Mouse (Mus musculus): ENCODE results near the gene Ccrl2. TPM values are rescaled to one million over a fixed set of nuclear protein-coding genes. Genes with fewer than 3 reads are reported as not detected.

The Ccrl2 gene
- polyA plus RNA-seq, 1 experiment from 2014 or later: 5.2 TPM

DNA sequence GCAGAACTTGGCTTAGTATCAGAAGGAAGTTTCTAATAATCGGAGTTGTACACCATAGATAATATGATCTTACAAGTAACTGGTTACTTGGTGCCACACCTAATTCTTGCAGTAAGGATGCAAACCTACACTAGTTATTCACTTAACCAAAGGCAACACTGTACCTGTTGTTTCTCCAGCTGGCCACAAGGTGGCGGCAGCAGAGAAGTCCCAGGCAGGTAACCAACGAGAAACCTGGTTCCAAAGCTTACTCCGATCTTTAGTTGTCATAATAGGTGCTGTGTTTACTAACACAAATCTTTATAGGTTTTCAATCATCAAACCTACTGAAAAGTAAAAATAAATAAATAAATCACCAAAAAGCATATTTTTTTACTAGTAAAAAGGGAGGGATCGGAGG lies 35.8 kb upstream of the Ccrl2 start:
- Histone ChIP-seq H3K36me3 (ENCODE audit: control insufficient read depth, insufficient read depth, low read length) (no peaks in the 10 kb centered on the region), H3K27me3 (replicated peaks; ENCODE audit: control insufficient read depth, insufficient read depth, low read length) (peaks cover 4% of the 10 kb centered on the region; the same call in 1 of the 2 replicates), H3K4me3 (ENCODE audit: low read depth, low read length) (no peak overlapping the region), H3K4me1 (replicated peaks; ENCODE audit: control insufficient read depth, insufficient read depth, low read length) (0 out of 2 replicates have a peak, but pooled peaks cover 3% of the 10 kb centered on the region), H3K4me2 (no peak overlapping the region), H3K9ac (ENCODE audit: low read depth, low read length) (no peak overlapping the region), H3K9me3 (ENCODE audit: control insufficient read depth, low read length) (no peaks in the 10 kb centered on the region), H3K27ac (ENCODE audit: low read depth, low read length) (no peak overlapping the region)
- ATAC-seq (replicated peaks; ENCODE audit: low FRiP score) (no peak), DNase-seq (ENCODE audit: low spot score) (no peak)
- 29% methylated on average over 5 of the region's 5 CpGs for WGBS

DNA sequence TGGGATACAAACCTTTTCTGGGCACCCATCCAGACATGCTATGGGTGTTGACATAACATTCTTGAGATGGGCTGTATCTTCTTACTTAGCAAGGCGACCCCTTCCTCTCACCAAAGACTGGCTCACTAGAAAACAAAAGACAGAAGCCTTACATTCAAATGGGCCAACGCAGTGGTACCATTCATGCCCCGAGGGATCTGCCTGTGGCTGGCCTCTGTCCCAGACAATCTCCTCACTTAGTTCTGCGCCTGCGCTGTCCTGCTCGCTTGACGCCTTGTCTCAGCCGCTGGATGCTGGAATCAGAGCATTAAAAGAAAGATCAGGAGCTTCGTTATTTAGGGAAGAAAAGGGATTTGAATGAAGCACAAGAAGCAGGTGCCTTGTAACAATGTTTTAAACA lies 35.3 kb upstream of the Ccrl2 start:
- no peaks in the 10 kb centered on the region for H3K36me3 ChIP-seq (ENCODE audit: control insufficient read depth, insufficient read depth, low read length)
- 75% methylated on average over 9 of the region's 9 CpGs for WGBS
- ATAC-seq (replicated peaks; ENCODE audit: low FRiP score): no peak
- H3K9me3 ChIP-seq (ENCODE audit: control insufficient read depth, low read length): no peaks in the 10 kb centered on the region
- H3K9ac ChIP-seq (ENCODE audit: low read depth, low read length): no peak overlapping the region
- no peak overlapping the region for H3K27ac ChIP-seq (ENCODE audit: low read depth, low read length)
- DNase-seq (ENCODE audit: low spot score): no peak
- 0 out of 2 replicates have a peak, but pooled peaks cover 3% of the 10 kb centered on the region for H3K4me1 ChIP-seq (replicated peaks; ENCODE audit: control insufficient read depth, insufficient read depth, low read length)
- peaks cover 4% of the 10 kb centered on the region; the same call in 1 of the 2 replicates for H3K27me3 ChIP-seq (replicated peaks; ENCODE audit: control insufficient read depth, insufficient read depth, low read length)
- no peak overlapping the region for H3K4me3 ChIP-seq (ENCODE audit: low read depth, low read length)
- no peak overlapping the region for H3K4me2 ChIP-seq

DNA sequence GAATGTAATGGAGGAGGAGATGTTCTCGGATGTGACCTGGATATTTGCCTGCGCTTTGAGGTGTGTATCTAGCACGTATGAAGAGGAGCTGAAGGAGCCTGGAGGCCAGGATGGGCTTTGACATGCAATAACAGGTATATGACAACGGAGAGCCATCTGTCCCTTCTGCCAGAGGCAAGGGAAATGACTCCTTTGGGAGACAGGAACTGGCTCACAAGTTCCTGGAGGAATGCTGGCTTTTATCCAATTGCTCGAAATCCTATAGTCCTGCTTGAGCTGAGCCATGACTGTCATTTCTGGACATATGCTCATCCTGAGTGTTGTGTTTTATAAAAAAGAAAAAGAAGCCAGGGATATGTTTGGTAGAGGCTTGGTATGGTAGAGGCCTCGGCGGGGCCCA lies 31.6 kb upstream of the Ccrl2 start:
- H3K4me1 ChIP-seq (replicated peaks; ENCODE audit: control insufficient read depth, insufficient read depth, low read length): no peaks in the 10 kb centered on the region
- no peak overlapping the region for H3K4me2 ChIP-seq
- ATAC-seq (replicated peaks; ENCODE audit: low FRiP score) (no peak), DNase-seq (ENCODE audit: low spot score) (no peak)
- WGBS: 46% methylated on average over 7 of the region's 7 CpGs
- no peak overlapping the region for H3K27ac ChIP-seq (ENCODE audit: low read depth, low read length)
- peaks cover 4% of the 10 kb centered on the region; the same call in 1 of the 2 replicates for H3K27me3 ChIP-seq (replicated peaks; ENCODE audit: control insufficient read depth, insufficient read depth, low read length)
- H3K4me3 ChIP-seq (ENCODE audit: low read depth, low read length): no peak overlapping the region
- no peaks in the 10 kb centered on the region for H3K36me3 ChIP-seq (ENCODE audit: control insufficient read depth, insufficient read depth, low read length)
- no peaks in the 10 kb centered on the region for H3K9me3 ChIP-seq (ENCODE audit: control insufficient read depth, low read length)
- no peak overlapping the region for H3K9ac ChIP-seq (ENCODE audit: low read depth, low read length)

DNA sequence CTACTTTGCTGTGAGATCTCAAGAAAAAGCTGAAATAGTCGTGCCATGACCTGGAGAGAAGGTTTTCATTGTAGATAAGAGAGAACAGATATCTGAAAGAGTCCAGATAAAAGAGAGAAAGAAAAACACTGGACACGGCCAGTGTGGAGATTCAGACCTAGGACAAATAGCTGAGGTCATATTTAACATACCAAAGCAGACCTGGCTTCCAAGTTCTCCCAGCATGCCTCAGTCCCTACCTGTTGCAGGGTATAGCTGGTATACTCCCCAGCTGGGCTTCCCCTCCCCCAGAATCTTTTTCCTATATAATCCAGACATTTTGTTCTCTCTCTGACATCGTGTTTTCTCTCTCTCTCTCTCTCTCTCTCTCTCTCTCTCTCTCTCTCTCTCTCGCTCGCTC lies 30.6 kb upstream of the Ccrl2 start:
- ATAC-seq (replicated peaks; ENCODE audit: low FRiP score) (no peak), DNase-seq (ENCODE audit: low spot score) (no peak)
- Histone ChIP-seq H3K27me3 (replicated peaks; ENCODE audit: control insufficient read depth, insufficient read depth, low read length) (peaks cover 4% of the 10 kb centered on the region; the same call in 1 of the 2 replicates), H3K36me3 (ENCODE audit: control insufficient read depth, insufficient read depth, low read length) (no peaks in the 10 kb centered on the region), H3K9me3 (ENCODE audit: control insufficient read depth, low read length) (no peaks in the 10 kb centered on the region), H3K4me3 (ENCODE audit: low read depth, low read length) (no peak overlapping the region), H3K4me2 (no peak overlapping the region), H3K9ac (ENCODE audit: low read depth, low read length) (no peak overlapping the region), H3K4me1 (replicated peaks; ENCODE audit: control insufficient read depth, insufficient read depth, low read length) (no peaks in the 10 kb centered on the region), H3K27ac (ENCODE audit: low read depth, low read length) (no peak overlapping the region)
- WGBS: 16% methylated on average over 5 of the region's 5 CpGs

DNA sequence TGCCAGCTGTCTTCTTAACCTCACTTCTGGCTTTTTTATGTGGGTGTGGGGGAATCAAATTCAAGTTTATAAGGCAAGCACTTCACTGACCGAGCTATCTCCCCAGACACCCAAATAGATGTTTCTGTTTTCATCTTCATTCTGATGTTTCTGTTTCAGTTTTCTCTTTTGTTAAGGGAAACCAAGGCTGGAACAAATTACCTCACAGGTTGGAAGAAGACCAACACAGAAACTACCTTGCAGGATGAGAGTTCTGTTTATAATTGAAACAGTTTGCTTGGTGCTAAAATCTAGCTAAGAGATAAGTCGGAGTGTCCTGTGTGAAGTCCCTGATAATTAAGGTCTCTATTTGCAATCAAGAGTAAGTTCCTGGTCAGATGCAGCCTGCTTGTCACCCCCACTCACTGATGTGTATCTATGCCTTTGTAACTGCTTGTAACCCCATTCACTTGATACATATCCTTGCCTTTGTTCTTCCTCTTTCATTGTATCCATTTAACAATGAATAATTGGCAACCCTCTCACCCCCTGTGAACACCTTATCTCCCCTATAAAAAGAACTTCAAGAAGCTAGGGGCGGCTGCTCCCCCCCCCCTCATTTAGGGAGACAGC lies 29.8 kb upstream of the Ccrl2 start:
- ATAC-seq (replicated peaks; ENCODE audit: low FRiP score): no peak
- WGBS: 26% methylated on average over 3 of the region's 3 CpGs

DNA sequence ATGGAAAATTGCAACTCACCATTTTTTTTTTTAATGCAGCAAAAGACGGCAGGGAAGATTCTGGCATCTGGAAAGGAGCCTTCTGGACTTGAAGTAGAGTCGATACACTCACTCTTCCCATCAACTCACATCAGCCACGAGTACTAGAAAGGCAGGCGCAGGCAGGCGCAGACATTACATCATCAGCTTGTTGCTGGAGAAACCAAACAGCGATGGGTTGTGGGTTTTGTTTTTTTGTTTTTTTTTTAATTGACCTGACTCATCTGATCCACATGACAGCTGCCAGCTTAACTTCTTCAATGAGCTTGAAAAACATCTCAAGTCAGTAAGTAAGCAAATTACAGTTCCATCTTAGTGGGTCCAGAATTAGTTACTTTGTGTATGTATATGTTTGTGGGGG lies 28.8 kb upstream of the Ccrl2 start:
- Histone ChIP-seq H3K4me3 (ENCODE audit: low read depth, low read length) (no peak overlapping the region), H3K4me1 (replicated peaks; ENCODE audit: control insufficient read depth, insufficient read depth, low read length) (0 out of 2 replicates have a peak, but pooled peaks cover 5% of the 10 kb centered on the region), H3K9ac (ENCODE audit: low read depth, low read length) (no peak overlapping the region), H3K9me3 (ENCODE audit: control insufficient read depth, low read length) (no peaks in the 10 kb centered on the region), H3K27me3 (replicated peaks; ENCODE audit: control insufficient read depth, insufficient read depth, low read length) (peaks cover 4% of the 10 kb centered on the region; the same call in 1 of the 2 replicates), H3K27ac (ENCODE audit: low read depth, low read length) (no peak overlapping the region), H3K36me3 (ENCODE audit: control insufficient read depth, insufficient read depth, low read length) (no peaks in the 10 kb centered on the region), H3K4me2 (no peak overlapping the region)
- DNase-seq (ENCODE audit: low spot score) (no peak), ATAC-seq (replicated peaks; ENCODE audit: low FRiP score) (no peak)
- 60% methylated on average over 6 of the region's 6 CpGs for WGBS

More for the DNA sequence above, 29.8 kb upstream of the Ccrl2 start:
- Histone ChIP-seq H3K27me3 (replicated peaks; ENCODE audit: control insufficient read depth, insufficient read depth, low read length) (peaks cover 4% of the 10 kb centered on the region; the same call in 1 of the 2 replicates), H3K9ac (ENCODE audit: low read depth, low read length) (no peak overlapping the region), H3K36me3 (ENCODE audit: control insufficient read depth, insufficient read depth, low read length) (no peaks in the 10 kb centered on the region), H3K4me1 (replicated peaks; ENCODE audit: control insufficient read depth, insufficient read depth, low read length) (0 out of 2 replicates have a peak, but pooled peaks cover under 1% of the 10 kb centered on the region), H3K9me3 (ENCODE audit: control insufficient read depth, low read length) (no peaks in the 10 kb centered on the region), H3K4me2 (no peak overlapping the region), H3K27ac (ENCODE audit: low read depth, low read length) (no peak overlapping the region), H3K4me3 (ENCODE audit: low read depth, low read length) (no peak overlapping the region)
- no peak for DNase-seq (ENCODE audit: low spot score)

DNA sequence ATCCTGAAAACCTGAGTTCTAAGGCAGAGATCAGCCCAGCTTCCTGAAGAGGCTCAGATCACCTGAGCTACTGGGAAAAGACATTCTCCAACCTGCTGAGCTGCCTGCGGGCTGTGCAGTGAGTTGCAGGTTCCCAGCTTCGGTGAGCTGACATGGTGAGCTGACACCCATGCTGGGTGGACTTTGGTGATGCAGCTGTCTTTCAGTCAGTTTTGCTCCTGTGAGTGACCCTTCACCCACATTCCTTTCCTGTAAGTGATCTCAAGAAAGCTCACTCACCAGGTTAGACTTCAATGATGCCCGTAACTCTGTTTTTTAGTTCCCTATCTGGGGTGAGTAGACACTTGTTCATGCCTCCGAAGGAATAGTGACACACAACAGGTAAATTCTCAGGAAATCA lies 28.0 kb upstream of the Ccrl2 start:
- Histone ChIP-seq H3K27ac (ENCODE audit: low read depth, low read length) (no peak overlapping the region), H3K9ac (ENCODE audit: low read depth, low read length) (no peak overlapping the region), H3K9me3 (ENCODE audit: control insufficient read depth, low read length) (no peaks in the 10 kb centered on the region), H3K4me2 (no peak overlapping the region), H3K4me3 (ENCODE audit: low read depth, low read length) (no peak overlapping the region), H3K4me1 (replicated peaks; ENCODE audit: control insufficient read depth, insufficient read depth, low read length) (0 out of 2 replicates have a peak, but pooled peaks cover 5% of the 10 kb centered on the region), H3K36me3 (ENCODE audit: control insufficient read depth, insufficient read depth, low read length) (no peaks in the 10 kb centered on the region), H3K27me3 (replicated peaks; ENCODE audit: control insufficient read depth, insufficient read depth, low read length) (peaks cover 4% of the 10 kb centered on the region; the same call in 1 of the 2 replicates)
- ATAC-seq (replicated peaks; ENCODE audit: low FRiP score): no peak
- no peak for DNase-seq (ENCODE audit: low spot score)
- WGBS: 40% methylated on average over 4 of the region's 4 CpGs

DNA sequence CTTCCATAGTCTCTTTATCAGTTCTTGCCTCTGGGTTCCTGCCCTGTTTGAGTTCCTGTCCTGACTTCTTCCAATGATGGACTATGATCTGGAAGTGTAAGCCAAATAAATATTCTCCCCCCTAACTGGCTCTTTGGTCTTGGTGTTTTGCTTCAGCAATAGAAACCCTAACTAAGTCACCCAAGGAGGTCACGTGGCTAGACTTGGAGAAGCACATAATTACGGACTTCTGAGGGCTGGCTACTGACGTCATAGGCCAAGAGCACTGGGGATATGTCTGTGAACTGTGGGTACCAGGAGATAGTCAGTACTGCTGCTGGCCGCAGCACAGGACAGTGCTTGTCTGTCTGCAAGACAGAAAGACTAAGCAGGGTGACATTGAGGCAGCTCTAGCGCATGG lies 24.4 kb upstream of the Ccrl2 start:
- Histone ChIP-seq H3K27me3 (replicated peaks; ENCODE audit: control insufficient read depth, insufficient read depth, low read length) (no peaks in the 10 kb centered on the region), H3K4me3 (ENCODE audit: low read depth, low read length) (no peak overlapping the region), H3K9me3 (ENCODE audit: control insufficient read depth, low read length) (peaks cover 3% of the 10 kb centered on the region; the same call in 1 of the 2 replicates), H3K4me2 (no peak overlapping the region), H3K9ac (ENCODE audit: low read depth, low read length) (no peak overlapping the region), H3K27ac (ENCODE audit: low read depth, low read length) (no peak overlapping the region), H3K4me1 (replicated peaks; ENCODE audit: control insufficient read depth, insufficient read depth, low read length) (0 out of 2 replicates have a peak, but pooled peaks cover 5% of the 10 kb centered on the region), H3K36me3 (ENCODE audit: control insufficient read depth, insufficient read depth, low read length) (no peaks in the 10 kb centered on the region)
- WGBS: 77% methylated on average over 5 of the region's 5 CpGs
- ATAC-seq (replicated peaks; ENCODE audit: low FRiP score) (no peak), DNase-seq (ENCODE audit: low spot score) (no peak)

DNA sequence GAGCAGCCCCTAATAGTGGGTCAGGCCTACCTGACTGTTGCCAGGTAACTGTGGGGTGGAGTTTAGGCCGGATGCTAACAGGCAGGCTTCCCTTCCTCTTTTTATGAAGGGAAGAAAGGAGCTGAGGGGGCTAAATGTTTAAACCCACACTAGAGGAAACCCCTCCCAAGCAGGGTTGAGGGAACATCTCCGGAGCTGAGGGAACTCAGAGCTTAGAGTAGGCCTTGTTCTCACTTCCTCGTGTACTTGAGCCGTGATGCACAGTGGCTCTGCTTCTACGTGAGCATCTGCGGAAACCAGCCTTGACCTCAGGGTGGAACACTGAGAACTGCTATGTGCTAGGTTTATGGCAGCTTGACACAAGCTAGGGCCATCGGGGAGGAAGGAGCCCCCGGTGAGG lies 23.5 kb upstream of the Ccrl2 start:
- WGBS: 85% methylated on average over 8 of the region's 8 CpGs
- no peak for ATAC-seq (replicated peaks; ENCODE audit: low FRiP score)
- H3K9ac ChIP-seq (ENCODE audit: low read depth, low read length): no peak overlapping the region

More for the DNA sequence above, 23.5 kb upstream of the Ccrl2 start:
- Histone ChIP-seq H3K4me2 (no peak overlapping the region), H3K36me3 (ENCODE audit: control insufficient read depth, insufficient read depth, low read length) (no peaks in the 10 kb centered on the region), H3K27me3 (replicated peaks; ENCODE audit: control insufficient read depth, insufficient read depth, low read length) (no peaks in the 10 kb centered on the region), H3K4me3 (ENCODE audit: low read depth, low read length) (no peak overlapping the region), H3K27ac (ENCODE audit: low read depth, low read length) (no peak overlapping the region), H3K4me1 (replicated peaks; ENCODE audit: control insufficient read depth, insufficient read depth, low read length) (0 out of 2 replicates have a peak, but pooled peaks cover 5% of the 10 kb centered on the region), H3K9me3 (ENCODE audit: control insufficient read depth, low read length) (peaks cover 3% of the 10 kb centered on the region; the same call in 1 of the 2 replicates)
- DNase-seq (ENCODE audit: low spot score): peak; percentile 27
